Mouse (Mus musculus) neural tube, embryonic 13.5 days (tissue): ENCODE results near the gene Spata13. TPM values are rescaled to one million over a fixed set of nuclear protein-coding genes. Genes with fewer than 3 reads are reported as not detected.

Source experiments
- ATAC-seq: fragments of 200-750 bp; cut with Nextera tagmentation; 2 replicates; pipeline ENCODE4 v1.8.0; 2017; ENCODE audit warnings: low read depth, mild to moderate bottlenecking, moderate TSS enrichment, moderate library complexity
- H3K27ac ChIP-seq: fragments of 300-500 bp; sonication (generic); replicated peaks from 2 replicates; pipeline ENCODE4 v1.5.1; 2015; ENCODE audit warnings: moderate library complexity, mild to moderate bottlenecking, inconsistent platforms
- H3K27me3 ChIP-seq: fragments of 300-500 bp; sonication (generic); 2 replicates; pipeline ENCODE4 v1.6.1; 2015; ENCODE audit warnings: mild to moderate bottlenecking, inconsistent platforms
- H3K36me3 ChIP-seq: fragments of 300-500 bp; sonication (generic); 2 replicates; pipeline ENCODE4 v1.6.1; 2015; ENCODE audit warnings: mild to moderate bottlenecking, inconsistent platforms
- H3K4me1 ChIP-seq: fragments of 300-500 bp; sonication (generic); replicated peaks from 2 replicates; pipeline ENCODE4 v1.6.1; 2015; ENCODE audit warnings: inconsistent platforms
- H3K4me2 ChIP-seq: fragments of 300-500 bp; sonication (generic); 2 replicates; pipeline ENCODE4 v1.6.1; 2015; ENCODE audit warnings: inconsistent platforms, mild to moderate bottlenecking, moderate library complexity
- H3K4me3 ChIP-seq: fragments of 300-500 bp; sonication (generic); 2 replicates; pipeline ENCODE4 v1.5.1; 2015; ENCODE audit warnings: mild to moderate bottlenecking, inconsistent platforms
- H3K9ac ChIP-seq: fragments of 300-500 bp; sonication (generic); 2 replicates; pipeline ENCODE4 v1.6.1; 2015; ENCODE audit warnings: moderate library complexity, mild to moderate bottlenecking, inconsistent platforms
- H3K9me3 ChIP-seq: fragments of 300-500 bp; sonication (generic); 2 replicates; pipeline ENCODE4 v1.6.1; 2016; ENCODE audit warnings: inconsistent platforms
- WGBS: fragments of 180-500 bp; shearing (Covaris S2); methylation state at CpG from one replicate; pipeline ENCODE4 v1.1.7; 2015; 5-methylcytosine and 5-hydroxymethylcytosine counted together
- polyA plus RNA-seq: library from polyadenylated mRNA; unstranded; fragments of >200 nt; fragmentation: Nextera tagmentation; extraction: Ambion mirVana; gene quantifications from 2 replicates; pipeline ENCODE4 v1.2.1, GENCODE M21; 2015

The Spata13 gene
- polyA plus RNA-seq, 1 experiment from 2014 or later, result 22.2 TPM

GRCm38 (mm10) chr14:60761801-60762200 is 128.0 kb downstream of the Spata13 start:
- H3K36me3 ChIP-seq, result peaks cover 40% of the 10 kb centered on the region; the same call in 1 of the 2 replicates
- no peak overlapping the region for H3K4me3 ChIP-seq
- no peak overlapping the region for H3K4me2 ChIP-seq
- H3K9ac ChIP-seq, result no peak overlapping the region
- 65% methylated on average over 10 of the region's 10 CpGs for WGBS
- H3K9me3 ChIP-seq, result no peaks in the 10 kb centered on the region
- no peak overlapping the region for H3K27ac ChIP-seq
- peaks cover 6% of the 10 kb centered on the region for H3K4me1 ChIP-seq
- ATAC-seq, result no peak
- H3K27me3 ChIP-seq, result no peaks in the 10 kb centered on the region

- Histone ChIP-seq H3K4me1 (peaks cover 6% of the 10 kb centered on the region), H3K27ac (no peak overlapping the region), H3K36me3 (peaks cover 31% of the 10 kb centered on the region; the same call in 1 of the 2 replicates), H3K4me3 (no peak overlapping the region), H3K9ac (no peak overlapping the region), H3K4me2 (no peak overlapping the region), H3K9me3 (no peaks in the 10 kb centered on the region), H3K27me3 (no peaks in the 10 kb centered on the region)
- WGBS, result 80% methylated on average over 7 of the region's 7 CpGs
- ATAC-seq, result no peak
Measured at GRCm38 (mm10) chr14:60762754-60763153, 129.0 kb downstream of the Spata13 start.

- Histone ChIP-seq H3K4me1 (peaks cover 6% of the 10 kb centered on the region), H3K4me2 (no peak overlapping the region), H3K4me3 (no peak overlapping the region), H3K27me3 (no peaks in the 10 kb centered on the region), H3K9me3 (no peaks in the 10 kb centered on the region), H3K36me3 (peaks cover 24% of the 10 kb centered on the region; the same call in 1 of the 2 replicates), H3K27ac (no peak overlapping the region), H3K9ac (no peak overlapping the region)
- no peak for ATAC-seq
- 85% methylated on average over 5 of the region's 5 CpGs for WGBS
Measured at GRCm38 (mm10) chr14:60763746-60764145, 129.9 kb downstream of the Spata13 start.

- 86% methylated on average over 4 of the region's 4 CpGs for WGBS
- Histone ChIP-seq H3K27ac (no peak overlapping the region), H3K4me3 (no peak overlapping the region), H3K9me3 (no peaks in the 10 kb centered on the region), H3K4me2 (no peak overlapping the region), H3K4me1 (peaks cover 6% of the 10 kb centered on the region), H3K9ac (no peak overlapping the region), H3K36me3 (peaks cover 19% of the 10 kb centered on the region; the same call in 1 of the 2 replicates), H3K27me3 (no peaks in the 10 kb centered on the region)
- ATAC-seq, result no peak
Measured at GRCm38 (mm10) chr14:60764526-60764925, 130.7 kb downstream of the Spata13 start.

GRCm38 (mm10) chr14:60765025-60765424 is 131.2 kb downstream of the Spata13 start:
- Histone ChIP-seq H3K9ac (no peak overlapping the region), H3K9me3 (no peaks in the 10 kb centered on the region), H3K4me1 (peaks cover 6% of the 10 kb centered on the region), H3K4me2 (no peak overlapping the region), H3K27ac (no peak overlapping the region), H3K36me3 (peaks cover 16% of the 10 kb centered on the region; the same call in 1 of the 2 replicates), H3K4me3 (no peak overlapping the region), H3K27me3 (no peaks in the 10 kb centered on the region)
- no peak for ATAC-seq
- WGBS, result 72% methylated on average over 2 of the region's 2 CpGs

- no peaks in the 10 kb centered on the region for H3K36me3 ChIP-seq
- no peak for ATAC-seq
- H3K27me3 ChIP-seq, result no peaks in the 10 kb centered on the region
- 82% methylated on average over 4 of the region's 4 CpGs for WGBS
- H3K9me3 ChIP-seq, result no peaks in the 10 kb centered on the region
- no peak within 1 kb of the TSS for H3K9ac ChIP-seq
- no peak within 1 kb of the TSS for H3K27ac ChIP-seq
- no peak within 1 kb of the TSS for H3K4me2 ChIP-seq
- H3K4me3 ChIP-seq, result no peak within 1 kb of the TSS
- peaks cover 6% of the 10 kb centered on the region for H3K4me1 ChIP-seq
Measured at GRCm38 (mm10) chr14:60767884-60768283, 134.1 kb downstream of the Spata13 start, which contains the start of gene C1qtnf9. TSS of gene C1qtnf9 (plus strand) at chr14:60768134.

GRCm38 (mm10) chr14:60769340-60769739 is 135.5 kb downstream of the Spata13 start:
- 42% methylated on average over 6 of the region's 6 CpGs for WGBS
- H3K4me1 ChIP-seq, result no peaks in the 10 kb centered on the region; the same call in 1 of the 2 replicates
- ATAC-seq, result no peak
- H3K27me3 ChIP-seq, result no peaks in the 10 kb centered on the region
- H3K9me3 ChIP-seq, result no peaks in the 10 kb centered on the region
- no peak overlapping the region for H3K4me3 ChIP-seq
- no peak overlapping the region for H3K27ac ChIP-seq
- H3K9ac ChIP-seq, result no peak overlapping the region
- no peak overlapping the region for H3K4me2 ChIP-seq
- H3K36me3 ChIP-seq, result no peaks in the 10 kb centered on the region

GRCm38 (mm10) chr14:60770594-60770993 is 136.8 kb downstream of the Spata13 start:
- no peaks in the 10 kb centered on the region for H3K9me3 ChIP-seq
- no peaks in the 10 kb centered on the region; the same call in 1 of the 2 replicates for H3K4me1 ChIP-seq
- no peak overlapping the region; the same call in 1 of the 2 replicates for H3K4me2 ChIP-seq
- no peaks in the 10 kb centered on the region for H3K27me3 ChIP-seq
- no peak overlapping the region for H3K9ac ChIP-seq
- no peak overlapping the region for H3K27ac ChIP-seq
- WGBS, result 71% methylated on average over 6 of the region's 6 CpGs
- no peak overlapping the region for H3K4me3 ChIP-seq
- peak; percentile 47; the same call in 1 of the 2 replicates for ATAC-seq
- no peaks in the 10 kb centered on the region for H3K36me3 ChIP-seq

- no peaks in the 10 kb centered on the region for H3K36me3 ChIP-seq
- ATAC-seq, result peak; percentile 85
- H3K27me3 ChIP-seq, result no peaks in the 10 kb centered on the region
- H3K9me3 ChIP-seq, result no peaks in the 10 kb centered on the region
- H3K27ac ChIP-seq, result no peak overlapping the region
- no peaks in the 10 kb centered on the region; the same call in 1 of the 2 replicates for H3K4me1 ChIP-seq
- H3K4me2 ChIP-seq, result peak overlapping the region; percentile 54
- 7% methylated on average over 8 of the region's 8 CpGs for WGBS
- H3K4me3 ChIP-seq, result peak overlapping the region; percentile 36
- peak overlapping the region; percentile 54 for H3K9ac ChIP-seq
Measured at GRCm38 (mm10) chr14:60771057-60771456, 137.3 kb downstream of the Spata13 start.

- no peaks in the 10 kb centered on the region; the same call in 1 of the 2 replicates for H3K4me1 ChIP-seq
- H3K4me2 ChIP-seq, result no peak overlapping the region
- WGBS, result 77% methylated on average over 2 of the region's 2 CpGs
- H3K4me3 ChIP-seq, result no peak overlapping the region
- H3K27me3 ChIP-seq, result no peaks in the 10 kb centered on the region
- H3K9me3 ChIP-seq, result no peaks in the 10 kb centered on the region
- H3K36me3 ChIP-seq, result no peaks in the 10 kb centered on the region
- no peak for ATAC-seq
- H3K27ac ChIP-seq, result no peak overlapping the region
- no peak overlapping the region for H3K9ac ChIP-seq
Measured at GRCm38 (mm10) chr14:60773476-60773875, 139.7 kb downstream of the Spata13 start.

GRCm38 (mm10) chr14:60776521-60776920 is 142.7 kb downstream of the Spata13 start:
- Histone ChIP-seq H3K36me3 (no peaks in the 10 kb centered on the region), H3K4me2 (no peak overlapping the region), H3K9ac (no peak overlapping the region), H3K4me1 (no peaks in the 10 kb centered on the region), H3K27me3 (no peaks in the 10 kb centered on the region), H3K9me3 (no peaks in the 10 kb centered on the region), H3K4me3 (no peak overlapping the region), H3K27ac (no peak overlapping the region)
- WGBS, result 92% methylated on average over 8 of the region's 8 CpGs
- ATAC-seq, result no peak

GRCm38 (mm10) chr14:60777485-60777919 is 143.7 kb downstream of the Spata13 start:
- no peaks in the 10 kb centered on the region for H3K36me3 ChIP-seq
- 88% methylated on average over 5 of the region's 5 CpGs for WGBS
- no peaks in the 10 kb centered on the region for H3K9me3 ChIP-seq
- no peak overlapping the region for H3K4me2 ChIP-seq
- no peak overlapping the region for H3K4me3 ChIP-seq
- no peak overlapping the region for H3K9ac ChIP-seq
- ATAC-seq, result no peak
- no peak overlapping the region for H3K27ac ChIP-seq
- no peaks in the 10 kb centered on the region for H3K4me1 ChIP-seq
- H3K27me3 ChIP-seq, result no peaks in the 10 kb centered on the region

- no peaks in the 10 kb centered on the region for H3K4me1 ChIP-seq
- H3K27ac ChIP-seq, result no peak overlapping the region
- no peaks in the 10 kb centered on the region for H3K9me3 ChIP-seq
- no peak overlapping the region for H3K9ac ChIP-seq
- no peaks in the 10 kb centered on the region for H3K36me3 ChIP-seq
- no peak for ATAC-seq
- no peak overlapping the region for H3K4me3 ChIP-seq
- WGBS, result 93% methylated on average over 7 of the region's 7 CpGs
- no peaks in the 10 kb centered on the region for H3K27me3 ChIP-seq
- H3K4me2 ChIP-seq, result no peak overlapping the region
Measured at GRCm38 (mm10) chr14:60779198-60779597, 145.4 kb downstream of the Spata13 start.
